Mouse (Mus musculus): ENCODE measurements around the gene Naa38. TPM values are rescaled to one million over a fixed set of nuclear protein-coding genes. Genes with fewer than 3 reads are reported as not detected.
A peak's percentile ranks its signal among the peaks of the same experiment; 100 is the strongest.

The Naa38 gene
- total and polyA plus RNA-seq, 2 experiments from 2014 or later = 99.0 to 162 TPM

- no peak overlapping the region for H3K4me3 ChIP-seq (ENCODE audit: low read length)
- no peaks in the 10 kb centered on the region for H3K27me3 ChIP-seq (ENCODE audit: insufficient read depth, low read length)
- no peak overlapping the region for H3K4me2 ChIP-seq (ENCODE audit: low read depth, low read length)
- no peaks in the 10 kb centered on the region for H3K9me3 ChIP-seq (ENCODE audit: low read length)
- H3K36me3 ChIP-seq (ENCODE audit: insufficient read depth, low read length) = peaks cover 72% of the 10 kb centered on the region
- WGBS = 91% methylated on average over 38 of the region's 38 CpGs
- no peak overlapping the region for H3K27ac ChIP-seq
- ATAC-seq (no peak), DNase-seq (ENCODE audit: low spot score) (no peak)
- no peak overlapping the region for H3K9ac ChIP-seq (replicated peaks; ENCODE audit: low read length)
- no peak for TF ChIP-seq CTCF (IDR thresholded peaks at IDR 0.05; ENCODE audit: low read depth)
- H3K4me1 ChIP-seq (ENCODE audit: insufficient read depth, low read length) = 0 out of 2 replicates have a peak, but pooled peaks cover 9% of the 10 kb centered on the region
These were observed 8.7 kb downstream of the Naa38 start for GRCm38 (mm10) chr11:69403691-69404594.

GRCm38 (mm10) chr11:69404595-69405396 lies 9.5 kb downstream of the Naa38 start:
- no peak for TF ChIP-seq CTCF (IDR thresholded peaks at IDR 0.05; ENCODE audit: low read depth)
- ATAC-seq (no peak), DNase-seq (ENCODE audit: low spot score) (no peak)
- H3K4me2 ChIP-seq (ENCODE audit: low read depth, low read length) = no peak overlapping the region
- 93% methylated on average over 24 of the region's 24 CpGs for WGBS
- H3K9me3 ChIP-seq (ENCODE audit: low read length) = no peaks in the 10 kb centered on the region
- H3K27me3 ChIP-seq (ENCODE audit: insufficient read depth, low read length) = no peaks in the 10 kb centered on the region
- no peak overlapping the region for H3K4me3 ChIP-seq (ENCODE audit: low read length)
- H3K36me3 ChIP-seq (ENCODE audit: insufficient read depth, low read length) = peaks cover 69% of the 10 kb centered on the region
- 0 out of 2 replicates have a peak, but pooled peaks cover 9% of the 10 kb centered on the region for H3K4me1 ChIP-seq (ENCODE audit: insufficient read depth, low read length)
- H3K27ac ChIP-seq = no peak overlapping the region
- H3K9ac ChIP-seq (replicated peaks; ENCODE audit: low read length) = no peak overlapping the region

GRCm38 (mm10) chr11:69405397-69406200 lies 10.3 kb downstream of the Naa38 start:
- DNase-seq (ENCODE audit: low spot score) = no peak
- H3K9me3 ChIP-seq (ENCODE audit: low read length) = no peaks in the 10 kb centered on the region
- no peak overlapping the region for H3K4me3 ChIP-seq (ENCODE audit: low read length)
- H3K9ac ChIP-seq (replicated peaks; ENCODE audit: low read length) = no peak overlapping the region
- WGBS = 90% methylated on average over 24 of the region's 24 CpGs
- peaks cover 61% of the 10 kb centered on the region for H3K36me3 ChIP-seq (ENCODE audit: insufficient read depth, low read length)
- no peak overlapping the region for H3K4me2 ChIP-seq (ENCODE audit: low read depth, low read length)
- ATAC-seq = no peak
- TF ChIP-seq CTCF (IDR thresholded peaks at IDR 0.05; ENCODE audit: low read depth) = no peak
- no peak overlapping the region for H3K27ac ChIP-seq
- 0 out of 2 replicates have a peak, but pooled peaks cover 9% of the 10 kb centered on the region for H3K4me1 ChIP-seq (ENCODE audit: insufficient read depth, low read length)
- H3K27me3 ChIP-seq (ENCODE audit: insufficient read depth, low read length) = no peaks in the 10 kb centered on the region

- TF ChIP-seq CTCF (IDR thresholded peaks at IDR 0.05; ENCODE audit: low read depth) = no peak
- H3K36me3 ChIP-seq (ENCODE audit: insufficient read depth, low read length) = peaks cover 57% of the 10 kb centered on the region
These were observed 11.0 kb downstream of the Naa38 start for GRCm38 (mm10) chr11:69406282-69406681.

GRCm38 (mm10) chr11:69406867-69407723 lies 11.8 kb downstream of the Naa38 start:
- ATAC-seq (no peak), DNase-seq (ENCODE audit: low spot score) (no peak)
- Histone ChIP-seq H3K4me1 (ENCODE audit: insufficient read depth, low read length) (0 out of 2 replicates have a peak, but pooled peaks cover 10% of the 10 kb centered on the region), H3K27ac (no peak overlapping the region), H3K9me3 (ENCODE audit: low read length) (no peaks in the 10 kb centered on the region), H3K9ac (replicated peaks; ENCODE audit: low read length) (0 out of 2 replicates have a peak overlapping the region, but pooled peaks have one; percentile 91), H3K4me2 (ENCODE audit: low read depth, low read length) (peak overlapping the region; percentile 98; the same call in 1 of the 2 replicates), H3K4me3 (ENCODE audit: low read length) (no peak overlapping the region), H3K27me3 (ENCODE audit: insufficient read depth, low read length) (no peaks in the 10 kb centered on the region), H3K36me3 (ENCODE audit: insufficient read depth, low read length) (peaks cover 49% of the 10 kb centered on the region)
- no peak for TF ChIP-seq CTCF (IDR thresholded peaks at IDR 0.05; ENCODE audit: low read depth)
- 91% methylated on average over 16 of the region's 16 CpGs for WGBS

More at GRCm38 (mm10) chr11:69406282-69406681, 11.0 kb downstream of the Naa38 start:
- H3K9me3 ChIP-seq (ENCODE audit: low read length) = no peaks in the 10 kb centered on the region
- H3K27ac ChIP-seq = no peak overlapping the region
- H3K4me1 ChIP-seq (ENCODE audit: insufficient read depth, low read length) = 0 out of 2 replicates have a peak, but pooled peaks cover 9% of the 10 kb centered on the region
- no peak overlapping the region for H3K4me2 ChIP-seq (ENCODE audit: low read depth, low read length)
- no peak overlapping the region for H3K9ac ChIP-seq (replicated peaks; ENCODE audit: low read length)
- 85% methylated on average over 19 of the region's 19 CpGs for WGBS
- no peak for DNase-seq (ENCODE audit: low spot score)
- no peak overlapping the region for H3K4me3 ChIP-seq (ENCODE audit: low read length)
- no peaks in the 10 kb centered on the region for H3K27me3 ChIP-seq (ENCODE audit: insufficient read depth, low read length)
- no peak for ATAC-seq
